Mouse (Mus musculus): ENCODE measurements around the gene Gm20741.

- TF ChIP-seq POLR2A (IDR thresholded peaks at IDR 0.05; ENCODE audit: low read depth, low read length) (no peak), CTCF (IDR thresholded peaks at IDR 0.05; ENCODE audit: borderline replicate concordance, insufficient read depth, low read length) (peak; percentile 26; the same call in 1 of the 2 replicates)
Observed at GRCm38 (mm10) chr16:88851450-88851849, 39.4 kb upstream of the Gm20741 start.
